Mouse (Mus musculus) heart, postnatal 14 days (tissue): ENCODE measurements around the gene Zcchc4. TPM values are rescaled to one million over a fixed set of nuclear protein-coding genes. Genes with fewer than 3 reads are reported as not detected.

Experiments
- DNase-seq, 2 experiments: peaks; one replicate each; pipeline ENCODE4 v3.0.0; 2021 to 2022
- intact Hi-C: fragments of 180-260 bp; cut with DNase I; formaldehyde crosslinking; loops from one replicate; pipeline ENCODE4 v1.15.1; 2025
- total RNA-seq, 2 experiments: library from RNA; stranded (reverse); gene quantifications; 2 replicates each; pipeline ENCODE4 v1.2.3; 2021

The Zcchc4 gene
- total RNA-seq, 2 experiments from 2014 or later, result 6.1 to 6.4 TPM

DNA sequence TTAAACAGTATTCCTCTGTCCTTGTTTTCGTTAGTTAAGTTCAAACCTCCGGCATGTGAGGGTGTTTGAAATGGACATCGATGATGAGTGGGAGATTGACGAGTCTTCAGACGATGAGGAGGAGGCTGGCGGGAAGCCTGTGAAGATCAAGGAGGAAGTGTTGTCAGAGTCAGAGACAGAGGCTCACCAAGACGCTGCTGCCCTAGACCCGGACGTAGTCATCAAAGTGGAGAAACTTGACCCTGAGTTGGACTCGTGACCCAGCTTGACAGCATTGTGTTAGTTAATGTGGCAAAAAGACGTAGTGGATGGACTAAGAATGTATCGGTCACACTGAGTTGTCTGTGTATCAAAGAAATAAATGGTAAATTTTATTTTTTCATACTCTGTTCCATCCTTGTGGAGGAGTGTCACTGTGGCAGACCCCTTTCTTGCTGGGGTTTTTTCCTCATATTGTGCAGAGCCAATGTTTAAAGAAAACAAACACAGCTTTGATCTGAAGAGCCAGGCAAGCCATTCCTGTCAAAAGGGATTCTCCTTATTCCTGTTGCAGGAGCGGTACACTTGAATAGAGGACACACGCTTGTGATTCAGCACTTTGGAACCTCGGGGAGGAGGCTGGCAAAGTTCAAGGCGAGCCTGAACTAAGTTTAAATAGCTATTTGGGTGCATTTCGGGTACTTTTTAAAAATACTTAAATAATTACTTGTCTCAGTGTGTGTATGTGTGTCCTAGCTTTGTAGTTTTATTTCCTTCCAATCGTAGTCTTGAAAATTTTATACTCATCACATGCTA lies 91.3 kb downstream of the Zcchc4 start:
- DNase-seq, result no peak
- intact Hi-C loops, result no loop called here

DNA sequence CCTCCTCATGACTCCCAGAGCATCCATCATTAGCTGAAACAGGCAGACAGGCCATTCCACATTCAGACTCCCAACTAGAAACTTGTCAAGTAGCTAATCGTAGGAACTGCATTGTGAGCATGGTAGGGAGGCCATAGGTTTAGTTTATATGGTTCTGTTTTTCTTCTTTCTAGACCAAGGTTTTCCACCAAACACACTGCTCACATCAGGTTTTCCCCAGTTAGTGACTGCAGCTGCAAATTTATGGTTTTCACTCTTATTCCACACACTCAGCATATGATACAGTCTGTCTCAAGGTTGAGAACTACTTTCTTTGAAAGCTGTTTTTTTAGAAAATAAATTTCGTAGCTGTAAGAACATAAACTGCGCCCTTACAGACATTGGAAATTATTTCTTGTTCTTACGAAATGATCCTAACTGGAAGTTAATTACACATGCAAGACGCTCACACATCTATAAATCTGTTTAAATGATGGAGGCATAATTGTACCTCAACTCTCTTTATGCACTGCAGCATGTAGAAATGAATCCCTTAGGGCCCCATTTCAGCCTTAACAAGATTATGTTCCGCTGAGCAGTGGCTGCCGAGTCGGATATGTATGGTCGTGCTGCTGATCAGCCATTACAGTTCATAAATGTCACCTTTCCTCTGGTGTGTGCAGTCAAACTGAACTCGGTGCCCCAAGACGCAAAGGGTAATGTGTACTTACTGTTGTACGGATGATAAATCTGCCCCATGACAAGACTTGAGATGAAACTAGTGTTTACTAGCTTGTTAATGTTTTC lies 93.9 kb downstream of the Zcchc4 start:
- no peak for DNase-seq
- intact Hi-C loops, result no loop called here

DNA sequence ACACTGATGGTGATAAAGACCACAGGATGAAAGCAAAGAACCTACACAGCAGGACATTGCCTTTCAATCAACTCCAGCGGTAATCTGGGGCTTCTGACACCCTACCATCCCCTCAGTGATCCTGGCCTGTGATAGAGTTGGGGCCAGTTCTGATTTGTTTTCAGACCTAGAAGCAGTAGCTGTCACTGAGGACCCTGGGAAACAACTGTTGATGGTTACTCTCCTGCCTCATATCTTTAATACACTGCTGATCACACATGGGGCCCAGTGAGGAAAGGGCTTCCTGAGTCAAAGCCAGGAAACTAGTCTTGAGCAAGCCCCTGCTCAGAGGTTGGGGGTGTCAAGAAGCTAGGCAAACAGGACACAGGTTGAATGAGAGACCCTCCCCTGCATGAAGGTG lies 96.3 kb downstream of the Zcchc4 start:
- no peak for DNase-seq
- intact Hi-C loops, result no loop called here

- intact Hi-C loops, result no loop called here
- no peak for DNase-seq
Measured at GRCm38 (mm10) chr5:52871986-52872385, 96.8 kb downstream of the Zcchc4 start.

Other genes starting within 250 kb of the Zcchc4 start
- gene Lgi2, start 208.9 kb upstream of the Zcchc4 start, total RNA-seq, result 1 to 10 TPM in 1 of 2 experiments, under 1 TPM in 1; 0.93 to 1.0 TPM
- 1 to 10 TPM; 6.9 to 8.0 TPM for gene Sepsecs, start 105.7 kb upstream of the Zcchc4 start, total RNA-seq
- 1 to 10 TPM; 3.0 to 3.1 TPM for gene Pi4k2b, start 33.8 kb upstream of the Zcchc4 start, total RNA-seq
- 10 to 100 TPM; 39.1 to 43.4 TPM for gene Anapc4, start 58.6 kb downstream of the Zcchc4 start, total RNA-seq